In genomic region chr13:97647486-97647885, GRCm38 (mm10) we compare ENCODE assay signal across 23 mouse cellular contexts.
DNase-seq lines count a peak whose midpoint lies in the region.
"Had no signal": no experiment of that assay in that cellular context is flagged by ENCODE, and none has a peak within 500 bp of the region (broad histone marks: within the 10 kb centered on the region; RNA-seq: fewer than 3 reads in every experiment).

No protein-coding gene starts in this region.

- no peak for DNase-seq in heart, embryonic 10.5 days (ENCODE audit: low spot score)
- DNase-seq in heart, postnatal 14 days = no peak
- peak; percentile 22 for DNase-seq in testis, postnatal 10 days (ENCODE audit: low spot score)
- no peak for DNase-seq in testis, postnatal 14 days (ENCODE audit: low spot score)
- DNase-seq in R1 (ENCODE audit: low read depth, low spot score) (peak; percentile 55), ZHBTc4 (ENCODE audit: low read depth, low spot score) (peak; percentile 64)
- no peak for DNase-seq in frontal cortex, postnatal 36 days (ENCODE audit: low spot score in 2 of 2)
- no peak for DNase-seq in adrenal gland, adult 18-20 months (ENCODE audit: low spot score in 2 of 2)
- DNase-seq: adrenal gland, adult 2 months; adrenal gland, adult 8-10 months; adrenal gland, postnatal 10 days; adrenal gland, postnatal 14 days; adrenal gland, postnatal 25 days; adrenal gland, postnatal 36 days; B cell, adult 2 months; cerebellum, adult 11 months; cerebellum, adult 11-12 months; cerebellum, adult 18-20 months; cerebellum, adult 2 months; cerebellum, adult 8-10 months had no signal

- no peaks in the 10 kb centered on the region for H3K9me3 ChIP-seq in heart, embryonic 10.5 days

- H3K27ac ChIP-seq in heart, embryonic 10.5 days = 0 out of 2 replicates have a peak overlapping the region, but pooled peaks have one; percentile 78

- H3K27me3 ChIP-seq in heart, embryonic 10.5 days (ENCODE audit: insufficient read depth, poor library complexity, severe bottlenecking) = no peaks in the 10 kb centered on the region
- H3K27me3 ChIP-seq: CH12.LX, Patski had no signal

- WGBS in heart, embryonic 10.5 days = 72% methylated on average over 4 of the region's 4 CpGs

- peaks cover 2% of the 10 kb centered on the region; the same call in 1 of the 2 replicates for H3K36me3 ChIP-seq in heart, embryonic 10.5 days
- H3K36me3 ChIP-seq: G1E had no signal

- peaks cover 20% of the 10 kb centered on the region for H3K4me1 ChIP-seq in heart, embryonic 10.5 days

- intact Hi-C loops in heart, postnatal 14 days (cut with DNase I) = no loop called here

- no peak overlapping the region for H3K4me3 ChIP-seq in heart, embryonic 10.5 days

Comparison
In these comparisons a context has a peak if more than half of its experiments do, and no peak if none do; other contexts are left out.
1. DNase-seq: peak in testis, postnatal 10 days (single experiment), R1 (single experiment) and ZHBTc4 (single experiment); none in heart, embryonic 10.5 days (single experiment), heart, postnatal 14 days (0 of 2), testis, postnatal 14 days (single experiment), frontal cortex, postnatal 36 days (0 of 2) and adrenal gland, adult 18-20 months (0 of 2).